Mouse (Mus musculus): Measurements from ENCODE around the gene Upk1b. TPM values are rescaled to one million over a fixed set of nuclear protein-coding genes. Genes with fewer than 3 reads are reported as not detected.

The Upk1b gene
- polyA plus RNA-seq, 1 experiment, result 5.3 TPM

DNA sequence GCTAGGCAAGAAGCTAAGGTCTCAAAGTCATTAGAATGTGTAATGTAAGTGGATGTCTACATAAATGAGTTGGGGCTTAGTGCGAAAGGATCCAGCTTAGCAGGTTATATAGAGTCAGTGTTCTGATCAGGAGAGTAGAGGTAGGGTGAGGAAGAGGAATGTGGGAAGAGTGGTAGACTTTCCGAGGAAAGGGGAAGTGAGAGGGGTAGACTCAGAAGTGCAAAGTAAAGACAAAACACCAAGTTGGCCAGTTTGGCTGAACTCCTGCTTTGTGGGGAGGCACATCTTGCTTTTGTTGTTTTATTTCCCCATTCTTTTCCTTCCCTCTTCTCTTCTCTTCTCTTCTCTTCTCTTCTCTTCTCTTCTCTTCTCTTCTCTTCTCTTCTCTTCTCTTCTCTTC is 11.1 kb downstream of the Upk1b start:
- 80% methylated on average over 2 of the region's 2 CpGs for WGBS

DNA sequence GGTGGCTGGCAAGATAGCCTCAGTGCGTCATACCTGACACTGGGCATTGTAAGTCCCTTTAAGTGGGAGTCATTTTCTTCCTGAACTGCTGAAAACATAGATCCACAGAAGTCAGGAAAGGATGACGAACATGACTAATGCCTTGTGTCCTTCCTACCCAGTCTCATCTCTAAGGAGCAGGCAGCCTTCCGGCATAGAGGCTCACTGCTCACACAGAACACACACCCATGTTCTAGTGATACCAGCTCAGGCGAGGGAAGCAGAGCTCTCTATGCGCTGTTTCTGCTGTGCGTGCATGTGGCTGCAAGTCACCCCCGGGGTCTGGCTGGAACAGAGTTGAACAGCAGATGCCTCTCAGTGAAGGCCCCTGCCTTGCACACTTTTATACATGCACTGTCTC is 14.8 kb downstream of the Upk1b start:
- WGBS, result 86% methylated on average over 7 of the region's 7 CpGs
- TF ChIP-seq CTCF (conservative IDR thresholded peaks at IDR 0.05; ENCODE audit: insufficient read depth, insufficient read length, low read depth, low read length) (no peak), POLR2A (IDR thresholded peaks at IDR 0.05; ENCODE audit: low read depth, low read length) (no peak)
- Histone ChIP-seq H3K27ac (ENCODE audit: insufficient read depth, low read depth, low read length) (no peak overlapping the region), H3K27me3 (replicated peaks; ENCODE audit: control insufficient read depth, insufficient read depth, low read length) (no peaks in the 10 kb centered on the region), H3K36me3 (ENCODE audit: control insufficient read depth, insufficient read depth, low read length) (no peaks in the 10 kb centered on the region), H3K4me3 (ENCODE audit: insufficient read depth, low read depth, low read length) (no peak overlapping the region), H3K4me1 (ENCODE audit: control insufficient read depth, insufficient read depth, low read length) (no peaks in the 10 kb centered on the region)
- DNase-seq, result no peak

More for the DNA sequence above, 11.1 kb downstream of the Upk1b start:
- TF ChIP-seq POLR2A (IDR thresholded peaks at IDR 0.05; ENCODE audit: low read depth, low read length) (no peak), CTCF (conservative IDR thresholded peaks at IDR 0.05; ENCODE audit: insufficient read depth, insufficient read length, low read depth, low read length) (no peak)
- Histone ChIP-seq H3K4me1 (ENCODE audit: control insufficient read depth, insufficient read depth, low read length) (no peaks in the 10 kb centered on the region), H3K4me3 (ENCODE audit: insufficient read depth, low read depth, low read length) (no peak overlapping the region), H3K27me3 (replicated peaks; ENCODE audit: control insufficient read depth, insufficient read depth, low read length) (no peaks in the 10 kb centered on the region), H3K36me3 (ENCODE audit: control insufficient read depth, insufficient read depth, low read length) (no peaks in the 10 kb centered on the region), H3K27ac (ENCODE audit: insufficient read depth, low read depth, low read length) (no peak overlapping the region)
- no peak for DNase-seq

DNA sequence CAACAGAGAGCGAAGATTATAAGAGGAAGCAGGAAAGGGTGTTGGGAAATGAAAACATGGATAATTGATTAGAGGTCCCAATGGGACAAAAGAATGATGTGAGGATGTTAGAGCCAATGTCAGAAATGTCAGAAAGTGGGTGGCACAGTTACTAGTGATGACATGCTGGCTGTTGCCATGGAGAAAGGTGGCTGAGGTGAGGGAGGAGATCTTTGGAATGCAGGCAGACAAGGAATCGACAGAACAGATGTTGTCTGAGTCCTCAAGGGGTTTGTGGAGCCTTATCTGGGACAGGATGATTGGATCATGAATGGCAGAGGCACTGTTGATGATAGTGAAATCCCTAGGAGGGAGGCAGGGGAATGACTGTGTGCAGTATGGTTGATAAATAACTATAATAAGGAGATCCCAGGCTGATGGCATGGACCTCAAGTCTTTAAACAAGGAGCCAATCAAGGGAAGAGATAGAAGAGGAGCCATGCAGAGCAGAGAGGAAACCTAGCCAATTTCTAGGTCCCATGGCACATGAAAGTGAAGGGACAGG is 17.5 kb downstream of the Upk1b start:
- TF ChIP-seq CTCF (conservative IDR thresholded peaks at IDR 0.05; ENCODE audit: insufficient read depth, insufficient read length, low read depth, low read length) (no peak), POLR2A (IDR thresholded peaks at IDR 0.05; ENCODE audit: low read depth, low read length) (no peak)
- H3K27me3 ChIP-seq (replicated peaks; ENCODE audit: control insufficient read depth, insufficient read depth, low read length), result no peaks in the 10 kb centered on the region
- H3K4me3 ChIP-seq (ENCODE audit: insufficient read depth, low read depth, low read length), result no peak overlapping the region
- DNase-seq, result no peak
- H3K27ac ChIP-seq (ENCODE audit: insufficient read depth, low read depth, low read length), result no peak overlapping the region
- 51% methylated on average over 2 of the region's 2 CpGs for WGBS
- no peaks in the 10 kb centered on the region for H3K36me3 ChIP-seq (ENCODE audit: control insufficient read depth, insufficient read depth, low read length)
- H3K4me1 ChIP-seq (ENCODE audit: control insufficient read depth, insufficient read depth, low read length), result no peaks in the 10 kb centered on the region

GRCm38 (mm10) chr16:38781946-38782345 is 18.2 kb downstream of the Upk1b start:
- H3K27ac ChIP-seq (ENCODE audit: insufficient read depth, low read depth, low read length), result no peak overlapping the region
- H3K36me3 ChIP-seq (ENCODE audit: control insufficient read depth, insufficient read depth, low read length), result no peaks in the 10 kb centered on the region
- TF ChIP-seq CTCF (conservative IDR thresholded peaks at IDR 0.05; ENCODE audit: insufficient read depth, insufficient read length, low read depth, low read length), result no peak
- no peak for TF ChIP-seq POLR2A (IDR thresholded peaks at IDR 0.05; ENCODE audit: low read depth, low read length)
- H3K27me3 ChIP-seq (replicated peaks; ENCODE audit: control insufficient read depth, insufficient read depth, low read length), result no peaks in the 10 kb centered on the region
- WGBS, result 68% methylated on average over 2 of the region's 2 CpGs
- H3K4me1 ChIP-seq (ENCODE audit: control insufficient read depth, insufficient read depth, low read length), result no peaks in the 10 kb centered on the region
- no peak overlapping the region for H3K4me3 ChIP-seq (ENCODE audit: insufficient read depth, low read depth, low read length)
- no peak for DNase-seq

DNA sequence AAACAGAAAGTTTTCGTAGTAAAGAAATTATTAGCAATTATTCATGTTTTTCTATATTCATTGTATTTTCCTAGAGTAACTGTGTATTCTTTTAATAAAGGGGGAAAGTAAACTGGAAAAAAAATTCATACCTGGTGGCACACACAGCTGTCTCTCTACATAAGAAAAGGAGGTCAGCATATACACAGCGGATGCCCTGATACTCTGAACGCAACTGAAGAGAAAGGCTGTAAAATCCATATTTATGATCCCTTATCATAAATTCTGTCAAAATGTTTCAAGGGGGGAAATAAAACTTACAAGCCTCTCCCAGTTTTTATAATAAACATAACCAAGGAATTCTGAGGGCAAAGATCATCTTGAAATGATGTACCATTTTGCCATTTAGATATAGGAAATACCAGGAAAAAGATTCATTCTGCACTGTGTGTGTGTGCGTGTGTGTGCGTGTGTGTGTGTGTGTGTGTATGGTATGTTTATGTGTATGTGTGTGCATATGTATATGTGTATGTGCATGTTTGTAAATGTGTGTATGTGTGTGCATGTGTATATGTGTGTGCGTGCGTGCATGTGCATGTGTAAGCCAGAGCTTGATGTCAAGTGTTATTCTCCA is 19.1 kb downstream of the Upk1b start:
- Histone ChIP-seq H3K27me3 (replicated peaks; ENCODE audit: control insufficient read depth, insufficient read depth, low read length) (no peaks in the 10 kb centered on the region), H3K27ac (ENCODE audit: insufficient read depth, low read depth, low read length) (no peak overlapping the region), H3K36me3 (ENCODE audit: control insufficient read depth, insufficient read depth, low read length) (no peaks in the 10 kb centered on the region), H3K4me1 (ENCODE audit: control insufficient read depth, insufficient read depth, low read length) (no peaks in the 10 kb centered on the region), H3K4me3 (ENCODE audit: insufficient read depth, low read depth, low read length) (no peak overlapping the region)
- no peak for DNase-seq
- WGBS, result 88% methylated on average over 7 of the region's 7 CpGs
- TF ChIP-seq CTCF (conservative IDR thresholded peaks at IDR 0.05; ENCODE audit: insufficient read depth, insufficient read length, low read depth, low read length) (no peak), POLR2A (IDR thresholded peaks at IDR 0.05; ENCODE audit: low read depth, low read length) (no peak)

DNA sequence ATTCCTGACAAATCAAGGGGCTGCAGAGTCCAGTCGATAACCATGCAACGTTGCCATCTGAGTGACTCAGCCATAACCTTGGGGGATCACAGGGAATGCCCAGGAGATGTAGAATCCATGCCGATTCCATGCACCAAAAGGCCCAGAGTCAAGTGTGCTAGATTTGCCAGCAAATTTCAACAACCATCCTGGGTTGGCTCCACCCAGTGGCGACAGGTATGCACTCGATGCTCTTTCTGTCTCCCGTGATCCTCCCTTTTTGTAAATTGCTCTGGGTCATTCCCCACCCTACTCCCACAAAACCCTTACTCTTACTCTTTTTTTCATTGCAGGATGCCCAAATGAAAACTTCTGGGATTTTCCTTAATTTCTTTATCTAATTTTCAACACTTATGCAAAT is 23.8 kb downstream of the Upk1b start:
- Histone ChIP-seq H3K36me3 (ENCODE audit: control insufficient read depth, insufficient read depth, low read length) (no peaks in the 10 kb centered on the region), H3K27me3 (replicated peaks; ENCODE audit: control insufficient read depth, insufficient read depth, low read length) (no peaks in the 10 kb centered on the region), H3K27ac (ENCODE audit: insufficient read depth, low read depth, low read length) (no peak overlapping the region), H3K4me3 (ENCODE audit: insufficient read depth, low read depth, low read length) (no peak overlapping the region), H3K4me1 (ENCODE audit: control insufficient read depth, insufficient read depth, low read length) (no peaks in the 10 kb centered on the region)
- no peak for DNase-seq
- WGBS, result 55% methylated on average over 6 of the region's 6 CpGs
- TF ChIP-seq CTCF (conservative IDR thresholded peaks at IDR 0.05; ENCODE audit: insufficient read depth, insufficient read length, low read depth, low read length) (peak; percentile 34; the same call in 1 of the 2 replicates), POLR2A (IDR thresholded peaks at IDR 0.05; ENCODE audit: low read depth, low read length) (no peak)

- no peak for TF ChIP-seq CTCF (conservative IDR thresholded peaks at IDR 0.05; ENCODE audit: insufficient read depth, insufficient read length, low read depth, low read length)
- TF ChIP-seq POLR2A (IDR thresholded peaks at IDR 0.05; ENCODE audit: low read depth, low read length), result no peak
- Histone ChIP-seq H3K36me3 (ENCODE audit: control insufficient read depth, insufficient read depth, low read length) (no peaks in the 10 kb centered on the region), H3K27me3 (replicated peaks; ENCODE audit: control insufficient read depth, insufficient read depth, low read length) (no peaks in the 10 kb centered on the region), H3K27ac (ENCODE audit: insufficient read depth, low read depth, low read length) (no peak overlapping the region), H3K4me1 (ENCODE audit: control insufficient read depth, insufficient read depth, low read length) (no peaks in the 10 kb centered on the region), H3K4me3 (ENCODE audit: insufficient read depth, low read depth, low read length) (no peak overlapping the region)
- WGBS, result 45% methylated on average over 7 of the region's 7 CpGs
- DNase-seq, result no peak
Measured at GRCm38 (mm10) chr16:38774964-38775746, 25.0 kb downstream of the Upk1b start.

All from kidney, adult 2 months (tissue).